Mouse (Mus musculus) brain, embryonic 14.5 days (tissue): ENCODE measurements around the gene Fubp3. TPM values are rescaled to one million over a fixed set of nuclear protein-coding genes. Genes with fewer than 3 reads are reported as not detected.
A peak's percentile ranks its signal among the peaks of the same experiment; 100 is the strongest.

ENCODE experiments used
- DNase-seq: peaks from one replicate; pipeline ENCODE4 v3.0.0-alpha.2; 2011; ENCODE audit warnings: low read depth
- CTCF ChIP-seq: fragments of 200-500 bp; IDR thresholded peaks from 2 replicates; pipeline ENCODE4 v1.5.1; 2012; ENCODE audit warnings: inconsistent platforms, mild to moderate bottlenecking, moderate library complexity, borderline replicate concordance; ENCODE audit not compliant: insufficient read depth, insufficient read length; ENCODE audit errors: extremely low read depth
- POLR2A ChIP-seq: fragments of 200-500 bp; IDR thresholded peaks from 2 replicates; pipeline ENCODE4 v1.6.1; 2012; ENCODE audit warnings: mild to moderate bottlenecking, inconsistent platforms, borderline replicate concordance; ENCODE audit not compliant: poor library complexity, insufficient read depth, insufficient read length, severe bottlenecking; ENCODE audit errors: extremely low read depth
- polyA plus RNA-seq: library from polyadenylated mRNA; depleted of rRNA; stranded (reverse); fragments of >200 nt; gene quantifications from 2 replicates; pipeline ENCODE4 v1.2.3, GENCODE M21; 2012

The Fubp3 gene
- polyA plus RNA-seq, 1 experiment, result 44.7 TPM

DNA sequence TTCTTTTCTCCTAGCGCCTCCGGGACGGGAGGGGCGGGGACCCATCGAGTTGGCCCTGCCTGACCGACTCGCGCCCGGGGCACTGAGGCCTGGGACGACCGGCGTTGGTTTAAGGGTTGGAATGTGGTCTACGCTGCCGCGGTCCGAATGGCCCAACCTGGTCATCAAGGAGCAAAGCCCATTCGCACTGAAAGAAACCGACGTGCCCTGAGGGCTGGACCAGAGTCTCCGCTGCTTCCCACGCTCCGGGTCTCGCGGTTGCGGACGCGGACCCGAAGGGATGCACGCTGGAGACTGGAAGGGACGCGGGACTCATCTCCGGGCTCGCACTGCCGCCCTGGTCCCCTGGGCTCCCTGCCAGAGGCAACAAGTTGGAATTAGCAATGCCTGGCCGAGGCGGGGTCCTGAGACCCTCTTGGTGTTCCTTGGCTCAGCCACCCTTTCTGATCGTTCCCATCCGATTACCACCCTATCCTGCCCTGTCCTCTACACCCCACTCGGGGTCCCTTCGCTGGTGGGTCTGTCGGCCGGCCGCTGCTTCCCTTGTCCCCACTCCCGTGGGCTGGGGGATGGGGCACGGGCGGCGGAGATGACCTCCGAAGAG lies 63.8 kb downstream of the Fubp3 start:
- peak; percentile 56 for DNase-seq

DNA sequence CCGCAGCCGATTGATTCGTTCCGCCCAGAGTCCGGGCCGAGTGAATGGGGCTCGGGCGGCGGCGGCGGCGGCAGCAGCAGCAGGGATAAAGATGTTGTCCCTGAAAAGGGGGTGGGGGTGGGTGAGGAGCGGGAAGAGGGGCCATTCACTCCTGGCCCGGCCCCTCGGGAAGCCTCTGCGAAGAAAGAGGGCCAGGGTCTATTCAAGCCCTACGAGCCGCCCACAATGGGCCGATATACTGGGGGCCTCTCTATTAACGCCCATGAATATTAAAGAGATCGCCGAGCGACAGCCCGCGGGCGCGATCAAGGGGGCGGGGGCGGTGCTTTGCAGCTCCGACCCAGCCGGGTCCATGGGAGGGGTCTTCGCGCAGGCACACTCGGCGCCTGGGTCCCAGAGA lies 64.3 kb downstream of the Fubp3 start:
- DNase-seq, result peak; percentile 83
- no peak for TF ChIP-seq POLR2A
- no peak for TF ChIP-seq CTCF

More for the DNA sequence above, 63.8 kb downstream of the Fubp3 start:
- no peak for TF ChIP-seq POLR2A
- TF ChIP-seq CTCF, result no peak

- peak; percentile 27 for DNase-seq
- TF ChIP-seq POLR2A (no peak), CTCF (no peak)
Observed at GRCm38 (mm10) chr2:31637311-31637710, 64.9 kb downstream of the Fubp3 start.

GRCm38 (mm10) chr2:31637807-31638206 lies 65.4 kb downstream of the Fubp3 start:
- TF ChIP-seq POLR2A (no peak), CTCF (peak; percentile 44; the same call in 1 of the 2 replicates)

DNA sequence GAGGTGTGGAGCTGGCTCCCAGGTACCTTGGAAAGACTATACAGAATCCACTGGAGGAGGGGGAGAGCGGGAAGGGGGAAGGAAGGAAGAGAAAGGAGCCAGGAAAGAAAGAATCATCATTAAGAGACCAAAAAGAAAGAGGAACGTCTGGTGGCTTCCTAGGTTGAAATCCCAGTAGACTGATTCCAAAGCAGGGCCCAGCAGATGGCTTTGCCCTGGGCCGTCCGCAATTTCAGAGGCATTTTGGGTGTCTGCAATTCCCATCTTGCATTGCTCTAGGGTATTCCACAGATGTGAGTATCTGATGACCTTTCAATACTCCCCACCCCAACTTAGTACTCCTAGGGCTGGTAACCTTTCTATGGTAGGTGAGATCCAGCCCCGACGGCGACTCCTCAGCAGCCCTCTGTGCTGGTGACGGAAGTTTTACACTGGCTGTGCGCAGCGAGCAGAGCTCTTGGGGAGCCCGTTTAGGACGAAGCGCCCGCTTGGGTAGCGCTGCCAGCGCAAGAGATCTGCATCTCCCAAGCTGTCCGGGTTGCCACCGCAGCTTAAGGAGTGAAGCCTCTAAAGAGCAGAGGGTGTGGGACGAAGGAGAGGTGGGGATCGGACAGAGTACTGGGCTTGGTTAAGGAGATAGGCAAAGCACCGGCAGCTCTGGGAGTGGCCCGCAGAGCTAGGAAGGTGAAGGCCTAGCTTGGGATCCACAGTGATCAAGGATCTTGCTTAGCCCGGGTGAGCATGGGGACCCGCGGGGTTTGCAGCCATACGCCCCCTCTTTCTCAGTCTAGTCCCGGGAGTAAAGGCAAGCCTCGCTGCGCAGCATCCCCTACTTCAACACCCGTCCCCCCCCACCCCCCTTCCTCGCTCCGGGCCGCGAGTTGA lies 66.4 kb downstream of the Fubp3 start:
- TF ChIP-seq POLR2A, result no peak
- TF ChIP-seq CTCF, result no peak
- DNase-seq, result peak; percentile 29

More at GRCm38 (mm10) chr2:31637807-31638206, 65.4 kb downstream of the Fubp3 start:
- DNase-seq, result peak; percentile 67

GRCm38 (mm10) chr2:31639466-31639760 lies 67.0 kb downstream of the Fubp3 start:
- DNase-seq, result peak; percentile 73
- TF ChIP-seq CTCF (no peak), POLR2A (no peak)

- no peak for TF ChIP-seq CTCF
- TF ChIP-seq POLR2A, result no peak
- peak; percentile 6 for DNase-seq
Observed at GRCm38 (mm10) chr2:31639901-31640608, 67.6 kb downstream of the Fubp3 start, which contains the start of gene Prdm12. Prdm12 (plus strand) TSS chr2:31640037.

- peak; percentile 90 for DNase-seq
- no peak for TF ChIP-seq POLR2A
- no peak for TF ChIP-seq CTCF
Observed at GRCm38 (mm10) chr2:31640609-31641507, 68.4 kb downstream of the Fubp3 start.

- no peak for TF ChIP-seq CTCF
- no peak for TF ChIP-seq POLR2A
- DNase-seq, result no peak
Observed at GRCm38 (mm10) chr2:31641508-31641830, 69.0 kb downstream of the Fubp3 start.

DNA sequence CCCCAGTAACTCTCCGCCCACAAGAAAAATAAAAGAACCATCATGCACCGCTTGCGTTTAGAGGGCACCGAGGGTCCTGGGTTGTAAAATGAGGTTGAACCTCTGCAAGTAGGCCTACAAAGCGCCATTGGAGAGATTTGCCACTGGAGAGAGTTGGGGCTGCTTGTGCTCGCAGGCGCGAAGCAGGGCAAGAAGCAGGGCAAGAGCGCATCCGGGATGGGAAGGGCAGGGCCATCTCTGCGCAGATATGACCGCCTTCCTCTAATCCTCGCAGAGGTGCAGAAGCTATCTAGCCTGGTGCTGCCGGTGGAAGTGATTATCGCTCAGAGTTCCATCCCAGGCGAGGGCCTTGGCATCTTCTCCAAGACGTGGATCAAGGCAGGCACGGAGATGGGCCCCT lies 69.5 kb downstream of the Fubp3 start:
- peak; percentile 3 for DNase-seq
- TF ChIP-seq POLR2A (no peak), CTCF (no peak)
